Mouse (Mus musculus) neural tube, postnatal 0 days (tissue): ENCODE results near the gene Olfr262. TPM values are rescaled to one million over a fixed set of nuclear protein-coding genes. Genes with fewer than 3 reads are reported as not detected.

Experiments used
- polyA plus RNA-seq: library from polyadenylated mRNA; unstranded; fragments of >200 nt; fragmentation: Nextera tagmentation; extraction: Ambion mirVana; gene quantifications from 2 replicates; pipeline ENCODE4 v1.2.1, GENCODE M21; 2015

Olfr262 gene
- not detected in 2 replicates for polyA plus RNA-seq

DNA sequence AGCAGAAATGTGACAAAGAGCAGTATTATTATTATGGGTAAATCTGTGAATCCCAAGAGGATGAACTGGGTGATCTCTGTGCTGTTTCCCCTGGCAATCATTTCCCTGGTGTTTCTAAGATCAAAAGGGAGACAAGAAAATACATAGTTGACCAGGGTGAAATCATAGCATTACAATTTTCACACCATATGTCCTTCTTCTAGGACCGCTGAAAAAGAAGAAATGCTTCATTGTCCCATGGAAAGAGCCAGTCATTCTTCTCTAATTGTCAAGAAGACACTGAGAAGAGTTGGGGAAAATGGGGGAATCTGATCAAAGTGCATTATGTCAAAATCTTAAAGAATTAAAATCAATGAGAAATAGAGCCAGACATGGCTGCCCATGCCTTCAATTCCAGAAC is at the start of gene Olfr262:
Gene Olfr262, minus strand, starts transcription at position 101 of the 400 bp plus-strand sequence.

GRCm38 (mm10) chr19:12279554-12279953 is 38.1 kb upstream of the Olfr262 start, which contains the start of gene Olfr1434:
Gene Olfr1434, plus strand, starts transcription at chr19:12279854.

DNA sequence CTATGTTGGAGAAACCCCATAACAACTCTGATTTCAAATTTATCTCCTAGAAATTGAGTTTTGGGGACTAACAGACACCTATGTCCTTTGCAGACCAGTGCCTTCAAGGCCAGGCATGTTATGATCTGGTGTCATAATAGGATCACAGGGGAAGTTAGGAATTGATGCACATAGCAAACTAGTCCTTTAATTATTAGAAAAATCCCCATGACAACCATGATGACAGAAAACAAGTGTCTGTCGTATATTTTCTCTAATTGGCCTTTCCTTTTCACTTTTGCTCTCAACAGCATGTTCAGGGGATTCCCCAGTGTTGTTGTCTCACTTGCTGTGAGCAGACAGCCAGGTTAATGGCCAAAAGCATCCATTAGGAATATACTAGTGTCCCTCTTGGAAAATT is 19.3 kb upstream of the Olfr262 start, which contains the start of gene Olfr235:
Gene Olfr235, plus strand, starts transcription at position 301 of the 400 bp plus-strand sequence.

DNA sequence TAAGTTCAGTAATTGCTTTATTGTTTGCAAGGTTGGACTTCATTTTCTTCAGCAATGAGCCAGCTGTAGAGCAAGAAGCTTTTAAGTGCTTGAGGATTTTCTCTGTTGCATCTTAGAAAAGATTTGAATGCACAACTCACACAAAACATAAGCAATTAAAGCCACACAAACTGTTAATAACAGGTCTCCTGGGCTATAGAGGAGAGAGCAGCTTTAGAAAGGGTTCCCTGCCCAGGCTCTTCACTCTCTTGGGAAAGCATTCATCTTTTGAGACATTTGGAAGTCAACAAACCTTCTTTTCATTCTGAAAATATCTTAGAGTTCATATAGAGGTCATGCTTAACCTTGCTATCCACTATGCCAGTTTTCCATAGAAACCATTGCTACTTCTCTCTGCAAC is 9.0 kb downstream of the Olfr262 start, which contains the start of gene Olfr1432:
Gene Olfr1432, minus strand, starts transcription at position 101 of the 400 bp plus-strand sequence.

DNA sequence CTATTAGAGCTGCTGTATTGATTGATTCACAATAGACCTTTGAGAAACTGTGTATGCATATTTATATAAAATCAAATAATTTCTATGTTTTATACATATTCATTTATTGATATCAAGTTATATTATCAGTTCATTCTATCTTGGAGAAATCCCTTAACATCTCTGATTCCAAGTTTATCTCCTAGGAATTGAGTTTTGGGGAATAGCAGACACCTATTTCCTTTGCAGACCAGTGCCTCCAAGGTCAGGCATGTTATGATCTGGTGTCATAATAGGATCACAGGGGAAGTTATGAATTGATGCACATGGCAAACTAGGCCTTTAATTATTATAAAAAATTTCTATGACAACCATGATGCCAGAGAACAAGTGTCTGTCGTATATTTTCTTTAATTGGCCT is 41.1 kb downstream of the Olfr262 start, which contains the start of gene Olfr1431:
Gene Olfr1431, plus strand, starts transcription at position 301 of the 400 bp plus-strand sequence.

Other genes starting within 250 kb of the Olfr262 start
- not detected in 2 replicates for gene Olfr1423, start 200.3 kb downstream of the Olfr262 start, polyA plus RNA-seq
- not detected in 2 replicates for gene Olfr1424, start 179.0 kb downstream of the Olfr262 start, polyA plus RNA-seq
- gene Olfr1425, start 163.9 kb downstream of the Olfr262 start, polyA plus RNA-seq: not detected in 2 replicates
- gene Olfr1426, start 149.6 kb downstream of the Olfr262 start, polyA plus RNA-seq: not detected in 2 replicates
- not detected in 2 replicates for gene Olfr1427, start 138.3 kb downstream of the Olfr262 start, polyA plus RNA-seq
- gene Olfr1428, start 125.8 kb downstream of the Olfr262 start, polyA plus RNA-seq: not detected in 2 replicates
- gene Olfr76, start 118.5 kb downstream of the Olfr262 start, polyA plus RNA-seq: not detected in 2 replicates
- gene Olfr1555-ps1, start 71.5 kb downstream of the Olfr262 start, polyA plus RNA-seq: not detected in 2 replicates
- gene Olfr1431, start 41.0 kb downstream of the Olfr262 start, polyA plus RNA-seq: not detected in 2 replicates
- not detected in 2 replicates for gene Olfr1432, start 9.1 kb downstream of the Olfr262 start, polyA plus RNA-seq
- gene Olfr235, start 19.4 kb upstream of the Olfr262 start, polyA plus RNA-seq: not detected in 2 replicates
- not detected in 2 replicates for gene Olfr1434, start 38.2 kb upstream of the Olfr262 start, polyA plus RNA-seq
- gene Olfr1436, start 57.5 kb upstream of the Olfr262 start, polyA plus RNA-seq: not detected in 2 replicates
- not detected in 2 replicates for gene Olfr1437, start 83.4 kb upstream of the Olfr262 start, polyA plus RNA-seq
- gene Olfr1438-ps1, start 94.3 kb upstream of the Olfr262 start, polyA plus RNA-seq: not detected in 2 replicates
- not detected in 2 replicates for gene Olfr1440, start 145.6 kb upstream of the Olfr262 start, polyA plus RNA-seq
- gene Olfr1441, start 175.8 kb upstream of the Olfr262 start, polyA plus RNA-seq: not detected in 2 replicates
- 0.05 TPM in 1 of 2 replicates, not detected in the other for gene Pfpl, start 186.2 kb upstream of the Olfr262 start, polyA plus RNA-seq
- 1.1 and 1.4 TPM in 2 replicates for gene Mpeg1, start 219.1 kb upstream of the Olfr262 start, polyA plus RNA-seq